Mouse (Mus musculus): Measurements from ENCODE around the gene Drd3.

GRCm38 (mm10) chr16:43827492-43827891, 73.7 kb downstream of the Drd3 start:
- TF ChIP-seq CTCF (IDR thresholded peaks at IDR 0.05; ENCODE audit: borderline replicate concordance, extremely low read depth, insufficient read depth, insufficient read length) (no peak), POLR2A (IDR thresholded peaks at IDR 0.05; ENCODE audit: borderline replicate concordance, extremely low read depth, insufficient read depth, insufficient read length, poor library complexity, severe bottlenecking) (no peak)

Measured in brain, embryonic 14.5 days (tissue).